Mouse (Mus musculus) hindbrain, embryonic 16.5 days (tissue): ENCODE results near the gene Golga4. TPM values are rescaled to one million over a fixed set of nuclear protein-coding genes. Genes with fewer than 3 reads are reported as not detected.

ENCODE experiments used
- ATAC-seq: fragments of 200-750 bp; cut with Nextera tagmentation; 2 replicates; pipeline ENCODE4 v1.8.0; 2017; ENCODE audit warnings: moderate TSS enrichment, moderate library complexity
- H3K27ac ChIP-seq: fragments of 300-500 bp; sonication (generic); 2 replicates; pipeline ENCODE4 v1.5.1; 2014; ENCODE audit warnings: low read depth, mild to moderate bottlenecking, control low read depth, low read length, moderate library complexity
- H3K27me3 ChIP-seq: fragments of 300-500 bp; sonication (generic); replicated peaks from 2 replicates; pipeline ENCODE4 v1.6.1; 2014; ENCODE audit warnings: low read length; ENCODE audit not compliant: control insufficient read depth, insufficient read depth
- H3K36me3 ChIP-seq: fragments of 300-500 bp; sonication (generic); 2 replicates; pipeline ENCODE4 v1.6.1; 2014; ENCODE audit warnings: mild to moderate bottlenecking, low read length, moderate library complexity, mixed read lengths; ENCODE audit not compliant: control insufficient read depth, insufficient read depth
- H3K4me1 ChIP-seq: fragments of 300-500 bp; sonication (generic); 2 replicates; pipeline ENCODE4 v1.6.1; 2014; ENCODE audit warnings: low read depth, low read length; ENCODE audit not compliant: control insufficient read depth, insufficient read depth
- H3K4me2 ChIP-seq: fragments of 300-500 bp; sonication (generic); 2 replicates; pipeline ENCODE4 v1.6.1; 2014; ENCODE audit warnings: mild to moderate bottlenecking, low read length, control low read depth, moderate library complexity
- H3K4me3 ChIP-seq: fragments of 300-500 bp; sonication (generic); 2 replicates; pipeline ENCODE4 v1.5.1; 2014; ENCODE audit warnings: mild to moderate bottlenecking, low read length, control low read depth, moderate library complexity
- H3K9ac ChIP-seq: fragments of 300-500 bp; sonication (generic); 2 replicates; pipeline ENCODE4 v1.6.1; 2014; ENCODE audit warnings: low read depth, mild to moderate bottlenecking, control low read depth, low read length, moderate library complexity
- H3K9me3 ChIP-seq: fragments of 300-500 bp; sonication (generic); 2 replicates; pipeline ENCODE4 v1.6.1; 2014; ENCODE audit warnings: mild to moderate bottlenecking, low read length, moderate library complexity; ENCODE audit not compliant: control insufficient read depth
- WGBS: fragments of 180-500 bp; shearing (Covaris S2); extraction: QIAGEN DNeasy Blood & Tissue Kit; methylation state at CpG from one replicate; pipeline ENCODE4 v1.1.7; 2014; 5-methylcytosine and 5-hydroxymethylcytosine counted together
- polyA plus RNA-seq: library from polyadenylated mRNA; unstranded; fragments of >200 nt; fragmentation: Nextera tagmentation; extraction: Ambion mirVana; gene quantifications from 2 replicates; pipeline ENCODE4 v1.2.1, GENCODE M21; 2015

Gene Golga4
- polyA plus RNA-seq, 1 experiment from 2014 or later: 36.5 TPM

- H3K9ac ChIP-seq: no peak overlapping the region
- peaks cover 54% of the 10 kb centered on the region for H3K27me3 ChIP-seq
- peaks cover 19% of the 10 kb centered on the region for H3K4me1 ChIP-seq
- no peak for ATAC-seq
- peak overlapping the region; percentile 61 for H3K4me2 ChIP-seq
- H3K9me3 ChIP-seq: no peaks in the 10 kb centered on the region
- 1% methylated on average over 31 of the region's 31 CpGs for WGBS
- peak overlapping the region; percentile 43 for H3K4me3 ChIP-seq
- H3K27ac ChIP-seq: no peak overlapping the region
- H3K36me3 ChIP-seq: no peaks in the 10 kb centered on the region
Measured at GRCm38 (mm10) chr9:118477281-118477931, 28.7 kb upstream of the Golga4 start.

- H3K4me2 ChIP-seq: peak within 1 kb of the TSS; percentile 61
- H3K27me3 ChIP-seq: peaks cover 53% of the 10 kb centered on the region
- H3K4me3 ChIP-seq: peak within 1 kb of the TSS; percentile 43
- H3K9ac ChIP-seq: peak within 1 kb of the TSS; percentile 48
- H3K36me3 ChIP-seq: no peaks in the 10 kb centered on the region
- no peaks in the 10 kb centered on the region for H3K9me3 ChIP-seq
- WGBS: 2% methylated on average over 9 of the region's 9 CpGs
- ATAC-seq: peak; percentile 50; the same call in 1 of the 2 replicates
- H3K4me1 ChIP-seq: peaks cover 19% of the 10 kb centered on the region
- no peak within 1 kb of the TSS for H3K27ac ChIP-seq
Measured at GRCm38 (mm10) chr9:118477961-118478360, 28.1 kb upstream of the Golga4 start, which contains the start of gene Eomes. TSS of gene Eomes (plus strand) at chr9:118478212.

- peak; percentile 30; the same call in 1 of the 2 replicates for ATAC-seq
- H3K9ac ChIP-seq: peak overlapping the region; percentile 48
- no peaks in the 10 kb centered on the region for H3K9me3 ChIP-seq
- H3K4me2 ChIP-seq: peak overlapping the region; percentile 61
- no peak overlapping the region for H3K27ac ChIP-seq
- under 1% methylated on average over 23 of the region's 29 CpGs for WGBS
- no peaks in the 10 kb centered on the region for H3K36me3 ChIP-seq
- H3K4me1 ChIP-seq: peaks cover 19% of the 10 kb centered on the region
- H3K4me3 ChIP-seq: peak overlapping the region; percentile 43
- peaks cover 56% of the 10 kb centered on the region for H3K27me3 ChIP-seq
Measured at GRCm38 (mm10) chr9:118478458-118478838, 27.6 kb upstream of the Golga4 start.

DNA sequence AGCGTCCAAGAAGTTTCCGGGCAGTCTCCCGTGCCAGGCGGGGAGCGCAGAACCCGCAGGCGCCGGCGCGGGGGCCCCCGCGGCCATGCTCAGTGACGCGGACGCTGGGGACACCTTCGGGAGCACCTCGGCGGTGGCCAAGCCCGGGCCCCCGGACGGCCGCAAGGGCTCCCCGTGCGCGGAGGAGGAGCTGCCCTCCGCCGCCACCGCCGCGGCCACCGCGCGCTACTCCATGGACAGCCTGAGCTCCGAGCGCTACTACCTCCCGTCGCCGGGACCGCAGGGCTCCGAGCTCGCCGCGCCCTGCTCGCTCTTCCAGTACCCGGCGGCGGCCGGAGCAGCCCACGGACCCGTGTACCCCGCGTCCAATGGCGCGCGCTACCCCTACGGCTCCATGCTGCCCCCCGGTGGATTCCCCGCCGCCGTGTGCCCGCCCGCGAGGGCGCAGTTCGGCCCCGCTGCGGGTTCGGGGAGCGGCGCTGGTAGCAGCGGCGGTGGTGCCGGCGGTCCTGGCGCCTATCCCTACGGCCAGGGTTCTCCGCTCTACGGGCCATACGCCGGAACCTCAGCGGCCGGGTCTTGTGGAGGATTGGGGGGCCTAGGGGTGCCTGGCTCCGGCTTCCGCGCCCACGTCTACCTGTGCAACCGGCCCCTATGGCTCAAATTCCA lies 27.1 kb upstream of the Golga4 start:
- Histone ChIP-seq H3K36me3 (no peaks in the 10 kb centered on the region), H3K4me1 (peaks cover 19% of the 10 kb centered on the region), H3K27ac (no peak overlapping the region), H3K4me2 (peak overlapping the region; percentile 61), H3K27me3 (peaks cover 61% of the 10 kb centered on the region), H3K4me3 (peak overlapping the region; percentile 43), H3K9me3 (no peaks in the 10 kb centered on the region), H3K9ac (peak overlapping the region; percentile 48)
- peak; percentile 70 for ATAC-seq
- 1% methylated on average over 63 of the region's 87 CpGs for WGBS

DNA sequence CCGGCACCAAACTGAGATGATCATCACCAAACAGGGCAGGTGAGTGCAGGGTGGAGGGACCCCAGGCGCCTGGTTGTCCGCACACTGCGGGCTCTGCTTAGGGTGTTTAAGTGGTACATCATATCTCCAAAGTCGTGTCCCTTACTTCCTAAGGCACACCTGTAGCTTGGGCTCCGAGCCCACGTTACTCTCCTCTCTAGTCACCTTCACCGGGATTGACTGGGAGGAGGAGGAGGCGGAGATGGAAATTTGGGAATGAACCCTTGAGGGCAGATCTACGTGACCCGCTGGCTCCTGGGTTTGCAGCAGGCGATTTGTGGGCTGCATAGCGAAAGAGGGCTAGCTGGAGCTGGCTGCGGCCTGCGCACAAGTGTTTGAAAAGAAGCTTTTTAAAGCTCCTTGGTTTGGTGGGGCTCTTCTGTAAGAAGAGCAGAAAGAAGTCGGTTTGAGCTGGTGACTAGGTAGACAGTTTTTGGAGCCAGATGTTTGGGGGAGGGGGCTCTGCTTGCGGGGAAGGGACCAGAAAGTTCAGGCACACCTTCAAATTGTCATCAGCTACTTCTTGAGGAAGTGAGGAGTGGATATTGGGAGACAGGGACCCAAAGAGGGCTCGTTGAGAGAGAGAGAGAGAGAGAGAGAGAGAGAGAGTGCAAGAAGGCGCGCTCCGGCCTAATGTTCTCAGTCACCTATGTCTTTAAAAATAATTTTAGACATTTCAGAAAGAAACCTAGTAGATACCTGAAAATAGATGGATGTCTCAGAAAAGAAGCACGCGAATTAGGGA lies 26.4 kb upstream of the Golga4 start:
- H3K9me3 ChIP-seq: no peaks in the 10 kb centered on the region
- peak overlapping the region; percentile 61 for H3K4me2 ChIP-seq
- no peak overlapping the region for H3K9ac ChIP-seq
- H3K4me1 ChIP-seq: peaks cover 19% of the 10 kb centered on the region
- 4% methylated on average over 23 of the region's 23 CpGs for WGBS
- no peaks in the 10 kb centered on the region for H3K36me3 ChIP-seq
- ATAC-seq: no peak
- peak overlapping the region; percentile 43 for H3K4me3 ChIP-seq
- H3K27me3 ChIP-seq: peaks cover 64% of the 10 kb centered on the region
- H3K27ac ChIP-seq: no peak overlapping the region

- Histone ChIP-seq H3K4me1 (peaks cover 19% of the 10 kb centered on the region), H3K4me3 (peak overlapping the region; percentile 5; the same call in 1 of the 2 replicates), H3K9me3 (no peaks in the 10 kb centered on the region), H3K27ac (no peak overlapping the region), H3K36me3 (no peaks in the 10 kb centered on the region), H3K9ac (no peak overlapping the region), H3K27me3 (peaks cover 63% of the 10 kb centered on the region), H3K4me2 (no peak overlapping the region)
- ATAC-seq: no peak
- WGBS: 10% methylated on average over 14 of the region's 14 CpGs
Measured at GRCm38 (mm10) chr9:118480292-118480690, 25.8 kb upstream of the Golga4 start.

DNA sequence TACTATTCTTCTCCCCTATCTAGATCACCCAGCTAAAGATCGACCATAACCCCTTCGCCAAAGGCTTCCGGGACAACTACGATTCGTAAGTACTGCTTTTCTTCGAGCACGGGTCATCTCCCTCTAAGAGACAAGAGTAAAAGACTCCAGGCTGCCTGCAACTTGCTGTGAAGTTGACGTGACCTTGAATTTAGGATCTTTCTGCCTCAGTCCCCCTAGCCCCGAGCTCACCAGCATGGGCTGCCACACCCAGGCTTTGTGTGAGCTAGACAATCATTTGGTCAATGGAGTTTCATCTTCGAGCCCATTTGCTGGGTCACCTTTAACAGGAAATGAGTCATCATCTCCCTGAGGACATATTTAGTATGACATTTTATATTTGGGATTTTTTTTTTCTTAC lies 23.9 kb upstream of the Golga4 start:
- H3K27me3 ChIP-seq: peaks cover 60% of the 10 kb centered on the region
- H3K9me3 ChIP-seq: no peaks in the 10 kb centered on the region
- H3K4me1 ChIP-seq: peaks cover 14% of the 10 kb centered on the region
- WGBS: 74% methylated on average over 10 of the region's 10 CpGs
- no peak overlapping the region for H3K9ac ChIP-seq
- H3K4me3 ChIP-seq: no peak overlapping the region
- H3K27ac ChIP-seq: no peak overlapping the region
- no peaks in the 10 kb centered on the region for H3K36me3 ChIP-seq
- H3K4me2 ChIP-seq: no peak overlapping the region
- ATAC-seq: no peak

DNA sequence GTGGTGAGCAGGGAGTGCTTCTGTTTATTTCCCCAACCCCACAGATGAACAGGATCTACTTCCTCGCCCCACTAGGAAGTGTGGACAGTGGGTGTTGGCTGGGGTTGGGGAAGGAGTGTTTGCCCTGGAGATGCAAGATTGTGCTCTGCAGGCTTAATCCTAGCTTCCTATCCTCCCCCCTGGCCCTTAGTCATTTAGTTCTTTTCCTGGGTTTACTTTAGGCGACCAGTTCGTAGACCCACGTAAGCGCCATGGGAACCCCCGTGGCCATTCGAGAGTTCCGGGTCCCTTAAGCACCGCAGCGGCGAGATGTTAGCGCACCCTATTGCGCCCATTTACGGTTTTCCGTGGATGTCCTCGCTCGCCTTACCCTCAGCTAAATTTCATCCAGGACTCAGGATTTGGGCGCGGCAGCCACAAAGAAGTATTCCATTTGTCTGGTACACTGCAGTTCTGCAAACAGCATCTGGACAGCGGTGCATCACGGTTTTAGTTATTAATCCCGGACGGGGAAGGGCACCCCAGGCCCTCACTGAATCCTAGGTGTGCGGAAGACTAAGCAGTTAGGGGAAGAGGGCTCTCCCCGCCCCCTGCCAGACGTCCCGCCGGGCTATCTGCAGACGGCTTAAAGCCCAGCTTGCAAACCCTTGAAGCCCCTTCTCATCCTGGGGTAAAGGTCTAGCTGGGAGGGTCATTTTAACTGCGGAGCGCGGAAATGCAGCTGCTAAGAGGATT lies 19.5 kb upstream of the Golga4 start:
- WGBS: 2% methylated on average over 32 of the region's 32 CpGs

More for the DNA sequence above, 19.5 kb upstream of the Golga4 start:
- H3K27me3 ChIP-seq: peaks cover 41% of the 10 kb centered on the region
- no peaks in the 10 kb centered on the region for H3K9me3 ChIP-seq
- H3K4me2 ChIP-seq: peak overlapping the region; percentile 5; the same call in 1 of the 2 replicates
- no peak for ATAC-seq
- H3K9ac ChIP-seq: no peak overlapping the region
- H3K4me1 ChIP-seq: peaks cover 18% of the 10 kb centered on the region
- H3K27ac ChIP-seq: no peak overlapping the region
- H3K36me3 ChIP-seq: no peaks in the 10 kb centered on the region
- H3K4me3 ChIP-seq: 0 out of 2 replicates have a peak overlapping the region, but pooled peaks have one; percentile 5
